Mouse (Mus musculus) B cell, adult 2 months (primary cell): ENCODE measurements around the gene Lyrm4.
A peak's percentile ranks its signal among the peaks of the same experiment; 100 is the strongest.

Source experiments
- DNase-seq, 2 experiments: peaks; one replicate each; pipeline ENCODE4 v3.0.0; 2022

Gene Lyrm4

GRCm38 (mm10) chr13:36096684-36097383 lies 20.5 kb downstream of the Lyrm4 start:
- no peak for DNase-seq

GRCm38 (mm10) chr13:36088168-36088567 lies 29.2 kb downstream of the Lyrm4 start:
- peak; percentile 20 to 24 for DNase-seq

- DNase-seq = no peak
Measured at GRCm38 (mm10) chr13:36087427-36087826, 29.9 kb downstream of the Lyrm4 start.

- DNase-seq = no peak
Measured at GRCm38 (mm10) chr13:36086608-36087391, 30.5 kb downstream of the Lyrm4 start.

GRCm38 (mm10) chr13:36085971-36086370 lies 31.4 kb downstream of the Lyrm4 start:
- DNase-seq = no peak

GRCm38 (mm10) chr13:36084701-36085100 lies 32.6 kb downstream of the Lyrm4 start:
- DNase-seq = no peak

- DNase-seq = no peak
Measured at GRCm38 (mm10) chr13:36081591-36081990, 35.7 kb downstream of the Lyrm4 start.

- DNase-seq = no peak
Measured at GRCm38 (mm10) chr13:36074484-36074883, 42.8 kb downstream of the Lyrm4 start.

GRCm38 (mm10) chr13:36066676-36067075 lies 50.6 kb downstream of the Lyrm4 start:
- no peak for DNase-seq

- DNase-seq = no peak
Measured at GRCm38 (mm10) chr13:36057489-36057888, 59.8 kb downstream of the Lyrm4 start.

- no peak for DNase-seq
Measured at GRCm38 (mm10) chr13:36056925-36057324, 60.4 kb downstream of the Lyrm4 start.

GRCm38 (mm10) chr13:36056509-36056908 lies 60.8 kb downstream of the Lyrm4 start:
- DNase-seq = no peak

GRCm38 (mm10) chr13:36035528-36035927 lies 81.8 kb downstream of the Lyrm4 start:
- no peak for DNase-seq

- DNase-seq = no peak
Measured at GRCm38 (mm10) chr13:36031959-36032358, 85.4 kb downstream of the Lyrm4 start.

- DNase-seq = peak; percentile 74
Measured at GRCm38 (mm10) chr13:36019309-36020274, 97.7 kb downstream of the Lyrm4 start.

GRCm38 (mm10) chr13:36018017-36018416 lies 99.3 kb downstream of the Lyrm4 start:
- DNase-seq = no peak

- DNase-seq = no peak
Measured at GRCm38 (mm10) chr13:36015636-36016035, 101.7 kb downstream of the Lyrm4 start.

GRCm38 (mm10) chr13:36009981-36010380 lies 107.3 kb downstream of the Lyrm4 start:
- DNase-seq = no peak

GRCm38 (mm10) chr13:36000798-36001197 lies 116.5 kb downstream of the Lyrm4 start:
- no peak for DNase-seq

- DNase-seq = no peak
Measured at GRCm38 (mm10) chr13:35997606-35998005, 119.7 kb downstream of the Lyrm4 start.

GRCm38 (mm10) chr13:35995696-35996426 lies 121.5 kb downstream of the Lyrm4 start:
- DNase-seq = no peak

- no peak for DNase-seq
Measured at GRCm38 (mm10) chr13:35995231-35995630, 122.1 kb downstream of the Lyrm4 start.
